In the genomic region with DNA sequence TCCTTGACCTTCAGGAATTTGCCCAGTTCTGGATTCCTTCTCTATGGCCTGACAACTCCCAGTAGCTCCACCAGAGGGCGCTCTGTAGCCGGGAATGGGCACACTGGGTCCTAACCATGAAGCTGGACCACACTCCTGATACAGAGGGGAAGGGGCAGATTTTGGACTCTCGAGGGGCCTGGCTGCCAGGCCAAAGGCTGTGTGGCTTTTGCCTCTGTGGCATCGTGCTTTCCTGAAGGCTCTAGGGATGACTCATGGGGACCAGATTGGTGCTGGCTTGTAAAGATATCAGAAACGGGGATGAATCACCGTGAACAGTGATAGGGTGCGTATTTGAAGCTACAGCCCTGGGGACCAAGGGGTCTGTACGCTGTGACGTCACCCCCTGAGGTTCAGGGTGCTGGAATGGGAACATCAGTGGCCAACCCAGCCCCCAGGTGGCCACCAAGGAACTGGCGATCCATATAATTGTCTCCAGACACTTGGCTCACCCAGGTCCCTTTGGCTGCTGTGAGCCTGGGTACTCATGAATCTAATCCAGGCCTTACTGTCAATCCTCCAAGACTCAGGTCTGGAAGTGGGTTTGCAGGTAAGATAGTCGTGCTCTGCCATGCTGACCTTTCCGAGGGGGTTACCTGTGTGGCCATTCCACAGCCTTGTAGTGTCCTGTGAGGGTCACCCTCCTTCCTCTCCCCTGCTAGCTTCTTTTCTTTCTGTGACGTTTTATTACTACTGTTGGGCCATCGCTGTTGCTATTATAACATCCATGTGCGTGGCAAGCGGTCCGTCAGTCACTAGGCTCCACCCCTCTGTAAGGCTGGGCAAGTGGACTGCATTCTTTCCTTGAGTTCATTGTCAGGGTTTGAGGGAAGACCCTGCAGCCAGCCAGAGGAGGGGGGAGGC, we compare ENCODE assay signal across 8 mouse cellular contexts. TPM values are rescaled to one million over a fixed set of nuclear protein-coding genes. Genes with fewer than 3 reads are reported as not detected.
DNase-seq lines count a peak whose midpoint lies in the region; ATAC-seq and TF ChIP-seq lines count a peak whose summit lies in the region.

No protein-coding gene starts in this region.

- H3K4me3 ChIP-seq in CH12.LX (replicated peaks in 1 of 3; ENCODE audit: low read depth in 2 of 3, low read length in 2 of 3, poor library complexity in 1 of 3) = no peak overlapping the region
- no peak overlapping the region for H3K4me3 ChIP-seq in embryonic facial prominence, embryonic 11.5 days (ENCODE audit: low read depth, low read length)
- no peak overlapping the region for H3K4me3 ChIP-seq in heart, embryonic 10.5 days
- no peak overlapping the region for H3K4me3 ChIP-seq in kidney, embryonic 15.5 days (replicated peaks)

- H3K9me3 ChIP-seq in CH12.LX (replicated peaks; ENCODE audit: low read length) = peaks cover 3% of the 10 kb centered on the region
- H3K9me3 ChIP-seq in embryonic facial prominence, embryonic 11.5 days (replicated peaks; ENCODE audit: control insufficient read depth, low read length) = no peaks in the 10 kb centered on the region
- H3K9me3 ChIP-seq in heart, embryonic 10.5 days = no peaks in the 10 kb centered on the region
- H3K9me3 ChIP-seq in kidney, embryonic 15.5 days (replicated peaks) = no peaks in the 10 kb centered on the region

- H3K9ac ChIP-seq in CH12.LX (ENCODE audit: insufficient read depth, low read depth) = no peak overlapping the region
- H3K9ac ChIP-seq in embryonic facial prominence, embryonic 11.5 days (replicated peaks; ENCODE audit: low read length) = no peak overlapping the region
- no peak overlapping the region for H3K9ac ChIP-seq in kidney, embryonic 15.5 days

- no peaks in the 10 kb centered on the region for H3K36me3 ChIP-seq in CH12.LX (replicated peaks in 1 of 2; ENCODE audit: control insufficient read depth in 1 of 2, insufficient read depth in 1 of 2, low read length in 1 of 2)
- no peaks in the 10 kb centered on the region for H3K36me3 ChIP-seq in embryonic facial prominence, embryonic 11.5 days (replicated peaks; ENCODE audit: control insufficient read depth, insufficient read depth, low read depth, low read length)
- no peaks in the 10 kb centered on the region for H3K36me3 ChIP-seq in heart, embryonic 10.5 days
- H3K36me3 ChIP-seq in kidney, embryonic 15.5 days = no peaks in the 10 kb centered on the region

- peak; percentile 27 for DNase-seq in CH12.LX (ENCODE audit: extremely low read depth)
- peak; percentile 83 for DNase-seq in adrenal gland, postnatal 25 days
- DNase-seq in embryonic facial prominence, embryonic 11.5 days (ENCODE audit: low spot score) = peak; percentile 71
- DNase-seq in heart, embryonic 10.5 days (ENCODE audit: low spot score) = no peak
- peak; percentile 86 for DNase-seq in lung, postnatal 36 days
- DNase-seq in retina, postnatal 7 days (ENCODE audit: low read depth, low spot score) = peak; percentile 62
- peak; percentile 72 for DNase-seq in urinary bladder, postnatal 25 days (ENCODE audit: low spot score)

- in situ Hi-C loops in CH12.LX (cut with MboI; ENCODE audit: low pct_ligation_motif_present, low pct_unique_long_range_greater_than_20kb, low sequenced_read_pairs) = no loop called here

- dilution Hi-C loops in CH12.LX (cut with MboI; ENCODE audit: extremely low pct_ligation_motif_present, extremely low pct_unique_long_range_greater_than_20kb, low sequenced_read_pairs) = no loop called here

- TF ChIP-seq RAD21 in CH12.LX (IDR thresholded peaks at IDR 0.05; ENCODE audit: low read depth, low read length) = peak; percentile 82

- no peak for TF ChIP-seq EP300 in CH12.LX (IDR thresholded peaks at IDR 0.05; ENCODE audit: low read length)

- H3K4me2 ChIP-seq in CH12.LX (ENCODE audit: insufficient read depth, low read depth, poor library complexity, severe bottlenecking) = no peak overlapping the region
- no peak overlapping the region for H3K4me2 ChIP-seq in embryonic facial prominence, embryonic 11.5 days (ENCODE audit: low read depth, low read length)
- H3K4me2 ChIP-seq in kidney, embryonic 15.5 days = peak overlapping the region; percentile 38; the same call in 1 of the 2 replicates

- WGBS in embryonic facial prominence, embryonic 11.5 days = 52% methylated on average over 17 of the region's 17 CpGs
- WGBS in heart, embryonic 10.5 days = 48% methylated on average over 17 of the region's 17 CpGs
- WGBS in kidney, embryonic 15.5 days = 48% methylated on average over 17 of the region's 17 CpGs

- ATAC-seq in embryonic facial prominence, embryonic 11.5 days (replicated peaks; ENCODE audit: insufficient number of reproducible peaks, low FRiP score, low TSS enrichment, low read depth) = no peak
- peak; percentile 5; the same call in 1 of the 2 replicates for ATAC-seq in kidney, embryonic 15.5 days (replicated peaks; ENCODE audit: low FRiP score)

- H3K27ac ChIP-seq in CH12.LX (ENCODE audit: insufficient read depth, low read depth) = no peak overlapping the region
- no peak overlapping the region for H3K27ac ChIP-seq in embryonic facial prominence, embryonic 11.5 days (replicated peaks; ENCODE audit: low read depth, low read length)
- H3K27ac ChIP-seq in heart, embryonic 10.5 days = peak overlapping the region; percentile 64; the same call in 1 of the 2 replicates
- H3K27ac ChIP-seq in kidney, embryonic 15.5 days = peak overlapping the region; percentile 76

- H3K79me2 ChIP-seq in CH12.LX (replicated peaks; ENCODE audit: control insufficient read depth, extremely low read depth, insufficient read depth, poor library complexity, severe bottlenecking) = no peaks in the 10 kb centered on the region

- no peak for TF ChIP-seq POLR2A in CH12.LX (IDR thresholded peaks at IDR 0.05; ENCODE audit: low read depth, low read length)

- peaks cover 22% of the 10 kb centered on the region for H3K27me3 ChIP-seq in CH12.LX (replicated peaks)
- H3K27me3 ChIP-seq in embryonic facial prominence, embryonic 11.5 days (ENCODE audit: control insufficient read depth, insufficient read depth, low read length) = no peaks in the 10 kb centered on the region
- H3K27me3 ChIP-seq in heart, embryonic 10.5 days (ENCODE audit: insufficient read depth, poor library complexity, severe bottlenecking) = peaks cover 15% of the 10 kb centered on the region
- no peaks in the 10 kb centered on the region for H3K27me3 ChIP-seq in kidney, embryonic 15.5 days

- peaks cover 4 to 5% of the 10 kb centered on the region in 2 experiments; a peak in 2 of 4 replicates for H3K4me1 ChIP-seq in CH12.LX (ENCODE audit: control insufficient read depth in 1 of 2, insufficient read depth in 2 of 2)
- H3K4me1 ChIP-seq in embryonic facial prominence, embryonic 11.5 days (ENCODE audit: control insufficient read depth, insufficient read depth, low read length) = no peaks in the 10 kb centered on the region
- H3K4me1 ChIP-seq in heart, embryonic 10.5 days = peaks cover 18% of the 10 kb centered on the region
- peaks cover 24% of the 10 kb centered on the region for H3K4me1 ChIP-seq in kidney, embryonic 15.5 days

- TF ChIP-seq CTCF in CH12.LX (conservative IDR thresholded peaks at IDR 0.05 in 1 of 2, IDR thresholded peaks at IDR 0.05 in 1 of 2; ENCODE audit: low read depth in 2 of 2, low read length in 2 of 2) = peak; percentile 70 to 96

TF ChIP-seq in CH12.LX, 34 proteins besides CTCF, POLR2A, EP300 and RAD21:
- TF ChIP-seq IRF4 (IDR thresholded peaks at IDR 0.05; ENCODE audit: low read depth, low read length) = 0 out of 2 replicates have a peak, but pooled peaks have one; percentile 18
- TF ChIP-seq BHLHE40 (IDR thresholded peaks at IDR 0.05; ENCODE audit: low read depth, low read length) = no peak
- TF ChIP-seq JUND (conservative IDR thresholded peaks at IDR 0.05; ENCODE audit: low read depth, low read length) = no peak
- TF ChIP-seq SMC3 (IDR thresholded peaks at IDR 0.05; ENCODE audit: low read depth, low read length) = peak; percentile 87
- no peak for TF ChIP-seq RCOR1 (conservative IDR thresholded peaks at IDR 0.05; ENCODE audit: low read depth, low read length)
- TF ChIP-seq ZC3H11A (IDR thresholded peaks at IDR 0.05; ENCODE audit: low read depth, low read length) = peak; percentile 31; the same call in 1 of the 2 replicates
- TF ChIP-seq SIN3A (IDR thresholded peaks at IDR 0.05; ENCODE audit: low read length) = peak; percentile 23; the same call in 1 of the 2 replicates

RNA-seq across cellular contexts. Expression of gene Wnt7b, which starts 17.0 kb away (rescaled TPM):
- not detected in 2 replicates for total RNA-seq in CH12.LX (2012; rRNA removed)
- total RNA-seq in CH12.LX (2014; rRNA removed) = not detected in 2 replicates
- polyA plus RNA-seq in CH12.LX (2012; ENCODE audit: insufficient read length, low read depth) = not detected in 2 replicates
- 0.55 and 1.2 TPM in 2 replicates for total RNA-seq in adrenal gland, postnatal 25 days (2021)
- 20.3 and 28.5 TPM in 2 replicates for polyA plus RNA-seq in embryonic facial prominence, embryonic 11.5 days (2014; fragmentation: Nextera tagmentation; extraction: Ambion mirVana)
- 0.97 and 4.3 TPM in 2 replicates for polyA plus RNA-seq in heart, embryonic 10.5 days (2016; fragmentation: Nextera tagmentation; extraction: Ambion mirVana)
- 16.3 and 16.8 TPM in 2 replicates for polyA plus RNA-seq in kidney, embryonic 15.5 days (2015; fragmentation: Nextera tagmentation; extraction: Ambion mirVana)

Comparison
In these comparisons a context has a peak if more than half of its experiments do, and no peak if none do; other contexts are left out.
1. H3K27ac ChIP-seq: peak in heart, embryonic 10.5 days (single experiment) and kidney, embryonic 15.5 days (single experiment); none in CH12.LX (single experiment) and embryonic facial prominence, embryonic 11.5 days (single experiment).